Mouse (Mus musculus) heart, embryonic 16.5 days (tissue): ENCODE data around the gene Ywhaq. TPM values are rescaled to one million over a fixed set of nuclear protein-coding genes. Genes with fewer than 3 reads are reported as not detected.
"Not testable (repeated sequence)": the region's sequence is repeated elsewhere in the genome, so short reads cannot be mapped to it uniquely, and the experiment has no call there.

Experiments used
- ATAC-seq: fragments of 200-750 bp; cut with Nextera tagmentation; replicated peaks from 2 replicates; pipeline ENCODE4 v1.8.0; 2017; ENCODE audit warnings: moderate number of reproducible peaks; ENCODE audit not compliant: insufficient read depth, low FRiP score; ENCODE audit errors: extremely low read depth
- H3K27ac ChIP-seq: fragments of 300-500 bp; sonication (generic); 2 replicates; pipeline ENCODE4 v1.5.1; 2014; ENCODE audit warnings: mild to moderate bottlenecking, low read length, control low read depth, moderate library complexity
- H3K27me3 ChIP-seq: fragments of 300-500 bp; sonication (generic); 2 replicates; pipeline ENCODE4 v1.6.1; 2014; ENCODE audit warnings: low read length, mixed read lengths; ENCODE audit not compliant: control insufficient read depth, insufficient read depth
- H3K36me3 ChIP-seq: fragments of 300-500 bp; sonication (generic); 2 replicates; pipeline ENCODE4 v1.6.1; 2014; ENCODE audit not compliant: control insufficient read depth, insufficient read depth
- H3K4me1 ChIP-seq: fragments of 300-500 bp; sonication (generic); 2 replicates; pipeline ENCODE4 v1.6.1; 2014; ENCODE audit warnings: low read length, mixed read lengths; ENCODE audit not compliant: control insufficient read depth, insufficient read depth
- H3K4me2 ChIP-seq: fragments of 300-500 bp; sonication (generic); 2 replicates; pipeline ENCODE4 v1.6.1; 2014; ENCODE audit warnings: low read depth, mild to moderate bottlenecking, control low read depth, low read length
- H3K4me3 ChIP-seq: fragments of 300-500 bp; sonication (generic); 2 replicates; pipeline ENCODE4 v1.5.1; 2014; ENCODE audit warnings: mild to moderate bottlenecking, control low read depth, low read length
- H3K9ac ChIP-seq: fragments of 300-500 bp; sonication (generic); 2 replicates; pipeline ENCODE4 v1.6.1; 2014; ENCODE audit warnings: low read length, control low read depth
- H3K9me3 ChIP-seq: fragments of 300-500 bp; sonication (generic); replicated peaks from 2 replicates; pipeline ENCODE4 v1.6.1; 2016; ENCODE audit warnings: low read length; ENCODE audit not compliant: control insufficient read depth
- WGBS: fragments of 180-500 bp; shearing (Covaris S2); extraction: QIAGEN DNeasy Blood & Tissue Kit; methylation state at CpG from one replicate; pipeline ENCODE4 v1.1.7; 2014; 5-methylcytosine and 5-hydroxymethylcytosine counted together
- polyA plus RNA-seq: library from polyadenylated mRNA; unstranded; fragments of >200 nt; fragmentation: Nextera tagmentation; extraction: Ambion mirVana; gene quantifications from 2 replicates; pipeline ENCODE4 v1.2.1, GENCODE M21; 2015

Ywhaq gene
- polyA plus RNA-seq, 1 experiment from 2014 or later = 357 TPM

GRCm38 (mm10) chr12:21418621-21419131 is 1.2 kb upstream of the Ywhaq start:
- Histone ChIP-seq H3K9me3 (no peaks in the 10 kb centered on the region), H3K36me3 (peaks cover 4% of the 10 kb centered on the region; the same call in 1 of the 2 replicates), H3K27me3 (no peaks in the 10 kb centered on the region), H3K9ac (peak overlapping the region; percentile 67), H3K4me1 (peaks cover 31% of the 10 kb centered on the region), H3K4me3 (peak overlapping the region; percentile 78; the same call in 1 of the 2 replicates), H3K4me2 (peak overlapping the region; percentile 69), H3K27ac (peak overlapping the region; percentile 56)
- 25% methylated on average over 11 of the region's 11 CpGs for WGBS
- no peak for ATAC-seq

DNA sequence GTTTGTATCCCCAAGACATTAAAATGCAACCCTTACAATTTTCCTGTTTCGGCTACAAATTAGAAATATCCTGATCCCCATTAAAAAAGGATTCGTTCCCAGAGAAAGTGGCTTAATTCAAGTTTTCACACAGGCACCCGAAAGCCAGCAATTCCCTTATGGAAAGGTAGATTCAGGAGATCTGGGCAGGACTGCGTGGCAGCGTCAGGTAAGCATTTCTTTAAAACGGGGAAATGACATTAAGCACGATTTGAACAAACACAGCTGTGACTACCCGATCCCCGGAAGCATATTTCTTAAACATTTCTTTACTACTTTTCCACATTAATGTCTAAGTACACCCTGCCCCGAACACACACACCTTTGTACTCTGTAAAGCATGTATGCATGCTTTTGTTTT is 646 bp upstream of the Ywhaq start:
- Histone ChIP-seq H3K9ac (peak overlapping the region; percentile 67), H3K27ac (peak overlapping the region; percentile 62), H3K9me3 (0 out of 2 replicates have a peak, but pooled peaks cover 2% of the 10 kb centered on the region), H3K27me3 (no peaks in the 10 kb centered on the region), H3K4me3 (peak overlapping the region; percentile 78), H3K36me3 (peaks cover 8% of the 10 kb centered on the region), H3K4me1 (peaks cover 33% of the 10 kb centered on the region), H3K4me2 (peak overlapping the region; percentile 69)
- WGBS = 14% methylated on average over 10 of the region's 10 CpGs
- ATAC-seq = no peak

- H3K4me2 ChIP-seq = peak overlapping the region; percentile 93
- WGBS = under 1% methylated on average over 13 of the region's 15 CpGs
- ATAC-seq = no peak
- no peaks in the 10 kb centered on the region for H3K27me3 ChIP-seq
- H3K4me3 ChIP-seq = peak overlapping the region; percentile 78
- H3K9ac ChIP-seq = peak overlapping the region; percentile 93
- H3K27ac ChIP-seq = peak overlapping the region; percentile 78
- peaks cover 22% of the 10 kb centered on the region for H3K36me3 ChIP-seq
- peaks cover 33% of the 10 kb centered on the region for H3K4me1 ChIP-seq
- H3K9me3 ChIP-seq = 0 out of 2 replicates have a peak, but pooled peaks cover 2% of the 10 kb centered on the region
These were observed 931 bp downstream of the Ywhaq start for GRCm38 (mm10) chr12:21416506-21416905.

- H3K4me3 ChIP-seq = no peak overlapping the region
- 56% methylated on average over 2 of the region's 2 CpGs for WGBS
- H3K4me2 ChIP-seq = no peak overlapping the region
- H3K9ac ChIP-seq = no peak overlapping the region
- peaks cover 24% of the 10 kb centered on the region for H3K4me1 ChIP-seq
- H3K9me3 ChIP-seq = 0 out of 2 replicates have a peak, but pooled peaks cover 2% of the 10 kb centered on the region
- ATAC-seq = no peak
- no peaks in the 10 kb centered on the region for H3K27me3 ChIP-seq
- H3K27ac ChIP-seq = no peak overlapping the region
- H3K36me3 ChIP-seq = peaks cover 45% of the 10 kb centered on the region
These were observed 6.8 kb downstream of the Ywhaq start for GRCm38 (mm10) chr12:21410620-21411019.

GRCm38 (mm10) chr12:21409651-21410050 is 7.8 kb downstream of the Ywhaq start:
- Histone ChIP-seq H3K4me1 (peaks cover 15% of the 10 kb centered on the region), H3K4me3 (no peak overlapping the region), H3K4me2 (no peak overlapping the region), H3K36me3 (peaks cover 43% of the 10 kb centered on the region), H3K27ac (no peak overlapping the region), H3K27me3 (no peaks in the 10 kb centered on the region), H3K9me3 (0 out of 2 replicates have a peak, but pooled peaks cover 2% of the 10 kb centered on the region), H3K9ac (no peak overlapping the region)
- 88% methylated on average over 3 of the region's 3 CpGs for WGBS
- ATAC-seq = no peak

GRCm38 (mm10) chr12:21408789-21409367 is 8.6 kb downstream of the Ywhaq start:
- no peak for ATAC-seq
- Histone ChIP-seq H3K27me3 (no peaks in the 10 kb centered on the region), H3K4me3 (no peak overlapping the region), H3K27ac (no peak overlapping the region), H3K9me3 (0 out of 2 replicates have a peak, but pooled peaks cover 2% of the 10 kb centered on the region), H3K36me3 (peaks cover 43% of the 10 kb centered on the region), H3K4me2 (no peak overlapping the region), H3K9ac (no peak overlapping the region), H3K4me1 (peaks cover 8% of the 10 kb centered on the region)
- 94% methylated on average over 2 of the region's 2 CpGs for WGBS

- Histone ChIP-seq H3K9me3 (no peaks in the 10 kb centered on the region), H3K27me3 (no peaks in the 10 kb centered on the region), H3K4me1 (no peaks in the 10 kb centered on the region), H3K36me3 (peaks cover 11% of the 10 kb centered on the region), H3K4me2 (no peak overlapping the region), H3K4me3 (no peak overlapping the region), H3K9ac (no peak overlapping the region), H3K27ac (no peak overlapping the region)
- WGBS = 95% methylated on average over 5 of the region's 5 CpGs
- ATAC-seq = no peak
These were observed 14.7 kb downstream of the Ywhaq start for GRCm38 (mm10) chr12:21402771-21403170.

- no peak for ATAC-seq
- no peak overlapping the region for H3K9ac ChIP-seq
- 96% methylated on average over 2 of the region's 2 CpGs for WGBS
- H3K27ac ChIP-seq = no peak overlapping the region
- no peak overlapping the region for H3K4me2 ChIP-seq
- no peaks in the 10 kb centered on the region for H3K9me3 ChIP-seq
- H3K4me3 ChIP-seq = no peak overlapping the region
- no peaks in the 10 kb centered on the region for H3K4me1 ChIP-seq
- no peaks in the 10 kb centered on the region for H3K27me3 ChIP-seq
- peaks cover 27% of the 10 kb centered on the region for H3K36me3 ChIP-seq
These were observed 31.2 kb downstream of the Ywhaq start for GRCm38 (mm10) chr12:21386201-21386600.

DNA sequence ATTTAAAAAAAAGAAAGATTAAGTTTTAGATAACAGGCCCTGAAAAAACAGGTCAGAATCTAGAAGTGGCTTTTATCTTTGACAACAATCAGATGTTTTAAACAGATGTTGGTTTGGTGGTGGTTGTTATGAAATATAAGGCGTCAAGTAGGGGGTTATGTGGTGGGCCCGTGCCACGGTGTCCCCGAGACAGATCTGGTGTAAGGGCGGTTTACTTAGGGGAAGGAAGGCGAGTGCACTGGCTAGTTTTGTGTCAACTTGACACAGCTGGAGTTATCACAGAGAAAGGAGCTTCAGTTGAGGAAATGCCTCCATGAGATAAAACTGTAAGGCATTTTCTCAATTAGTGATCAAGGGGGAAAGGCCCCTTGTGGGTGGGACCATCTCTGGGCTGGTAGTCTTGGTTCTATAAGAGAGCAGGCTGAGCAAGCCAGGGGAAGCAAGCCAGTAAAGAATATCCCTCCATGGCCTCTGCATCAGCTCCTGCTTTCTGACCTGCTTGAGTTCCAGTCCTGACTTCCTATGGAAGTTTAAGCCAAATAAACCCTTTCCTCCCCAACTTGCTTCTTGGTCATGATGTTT is 38.6 kb downstream of the Ywhaq start:
- H3K9me3 ChIP-seq, ATAC-seq, H3K4me2 ChIP-seq, H3K4me3 ChIP-seq, H3K27ac ChIP-seq, H3K4me1 ChIP-seq, H3K36me3 ChIP-seq, H3K9ac ChIP-seq, H3K27me3 ChIP-seq: not testable (repeated sequence)
- WGBS = 62% methylated on average over 6 of the region's 6 CpGs
